Mouse (Mus musculus) forebrain, embryonic 11.5 days (tissue): ENCODE measurements around the gene Rbm48. TPM values are rescaled to one million over a fixed set of nuclear protein-coding genes. Genes with fewer than 3 reads are reported as not detected.

Experiments used
- ATAC-seq: fragments of 200-750 bp; cut with Nextera tagmentation; replicated peaks from 2 replicates; pipeline ENCODE4 v1.8.0; 2017; ENCODE audit warnings: moderate TSS enrichment; ENCODE audit not compliant: low FRiP score
- DNase-seq: peaks from one replicate; pipeline ENCODE4 v3.0.0-alpha.2; 2017; ENCODE audit warnings: low spot score
- H3K27ac ChIP-seq: fragments of 300-500 bp; sonication (generic); 2 replicates; pipeline ENCODE4 v1.5.1; 2014; ENCODE audit warnings: low read depth, low read length
- H3K27me3 ChIP-seq: fragments of 300-500 bp; sonication (generic); 2 replicates; pipeline ENCODE4 v1.6.1; 2014; ENCODE audit warnings: mild to moderate bottlenecking, low read length, mixed read lengths; ENCODE audit not compliant: control insufficient read depth, insufficient read depth
- H3K36me3 ChIP-seq: fragments of 300-500 bp; sonication (generic); 2 replicates; pipeline ENCODE4 v1.6.1; 2014; ENCODE audit warnings: mild to moderate bottlenecking, low read length, moderate library complexity, mixed read lengths; ENCODE audit not compliant: control insufficient read depth, insufficient read depth
- H3K4me1 ChIP-seq: fragments of 300-500 bp; sonication (generic); replicated peaks from 2 replicates; pipeline ENCODE4 v1.6.1; 2014; ENCODE audit warnings: low read length, mixed read lengths; ENCODE audit not compliant: control insufficient read depth, insufficient read depth
- H3K4me2 ChIP-seq: fragments of 300-500 bp; sonication (generic); 2 replicates; pipeline ENCODE4 v1.6.1; 2014; ENCODE audit warnings: low read depth, mild to moderate bottlenecking, low read length, moderate library complexity, mixed read lengths; ENCODE audit not compliant: severe bottlenecking
- H3K4me3 ChIP-seq: fragments of 300-500 bp; sonication (generic); 2 replicates; pipeline ENCODE4 v1.5.1; 2014; ENCODE audit warnings: low read depth, low read length
- H3K9ac ChIP-seq: fragments of 300-500 bp; sonication (generic); 2 replicates; pipeline ENCODE4 v1.6.1; 2014; ENCODE audit warnings: low read length
- H3K9me3 ChIP-seq: fragments of 300-500 bp; sonication (generic); 2 replicates; pipeline ENCODE4 v1.6.1; 2016; ENCODE audit warnings: low read length, mixed read lengths; ENCODE audit not compliant: control insufficient read depth
- WGBS: fragments of 180-500 bp; shearing (Covaris S2); extraction: QIAGEN DNeasy Blood & Tissue Kit; methylation state at CpG from one replicate; pipeline ENCODE4 v1.1.7; 2014; 5-methylcytosine and 5-hydroxymethylcytosine counted together
- polyA plus RNA-seq: library from polyadenylated mRNA; unstranded; fragments of >200 nt; fragmentation: Nextera tagmentation; extraction: Ambion mirVana; gene quantifications from 2 replicates; pipeline ENCODE4 v1.2.1, GENCODE M21; 2014

The Rbm48 gene
- polyA plus RNA-seq, 1 experiment from 2014 or later, result 14.3 TPM

GRCm38 (mm10) chr5:3541871-3542270 is 54.5 kb downstream of the Rbm48 start:
- Histone ChIP-seq H3K9ac (no peak overlapping the region), H3K27ac (no peak overlapping the region), H3K4me1 (no peaks in the 10 kb centered on the region), H3K27me3 (no peaks in the 10 kb centered on the region), H3K4me3 (no peak overlapping the region), H3K9me3 (no peaks in the 10 kb centered on the region), H3K4me2 (no peak overlapping the region), H3K36me3 (no peaks in the 10 kb centered on the region)
- ATAC-seq (no peak), DNase-seq (no peak)
- 81% methylated on average over 6 of the region's 6 CpGs for WGBS

GRCm38 (mm10) chr5:3538505-3539472 is 57.6 kb downstream of the Rbm48 start:
- Histone ChIP-seq H3K4me2 (no peak overlapping the region), H3K27me3 (no peaks in the 10 kb centered on the region), H3K9ac (no peak overlapping the region), H3K4me3 (no peak overlapping the region), H3K27ac (no peak overlapping the region), H3K36me3 (no peaks in the 10 kb centered on the region), H3K9me3 (no peaks in the 10 kb centered on the region), H3K4me1 (no peaks in the 10 kb centered on the region)
- WGBS, result 72% methylated on average over 11 of the region's 11 CpGs
- ATAC-seq (no peak), DNase-seq (no peak)

GRCm38 (mm10) chr5:3536592-3537212 is 59.7 kb downstream of the Rbm48 start:
- ATAC-seq, result no peak
- Histone ChIP-seq H3K9ac (no peak overlapping the region), H3K4me1 (no peaks in the 10 kb centered on the region)

More at GRCm38 (mm10) chr5:3536592-3537212, 59.7 kb downstream of the Rbm48 start:
- Histone ChIP-seq H3K4me2 (no peak overlapping the region), H3K27ac (no peak overlapping the region), H3K36me3 (no peaks in the 10 kb centered on the region), H3K4me3 (no peak overlapping the region), H3K27me3 (no peaks in the 10 kb centered on the region), H3K9me3 (no peaks in the 10 kb centered on the region)
- DNase-seq, result no peak
- 70% methylated on average over 3 of the region's 3 CpGs for WGBS

Other genes with a start within 250 kb of the Rbm48 start
- 37.9 and 43.7 TPM in 2 replicates for gene Fam133b, start 52.8 kb downstream of the Rbm48 start, polyA plus RNA-seq
- gene 1700109H08Rik, start 25.0 kb downstream of the Rbm48 start, polyA plus RNA-seq, result 3.9 and 4.9 TPM in 2 replicates
- 14.0 and 16.6 TPM in 2 replicates for gene Pex1, start 519 bp downstream of the Rbm48 start, polyA plus RNA-seq
- gene Tmbim7, start 54.6 kb upstream of the Rbm48 start, polyA plus RNA-seq, result not detected in 2 replicates
- gene Gatad1, start 60.6 kb upstream of the Rbm48 start, polyA plus RNA-seq, result 75.4 and 79.5 TPM in 2 replicates
- gene Ankib1, start 206.3 kb upstream of the Rbm48 start, polyA plus RNA-seq, result 17.0 and 18.3 TPM in 2 replicates
- gene Krit1, start 206.6 kb upstream of the Rbm48 start, polyA plus RNA-seq, result 68.1 and 81.7 TPM in 2 replicates
- 0.09 and 0.16 TPM in 2 replicates for gene Lrrd1, start 248.6 kb upstream of the Rbm48 start, polyA plus RNA-seq